Mouse (Mus musculus) CD4-positive, CD25-positive, alpha-beta regulatory T cell, adult 4 months (primary cell): ENCODE measurements around the gene Grk3. TPM values are rescaled to one million over a fixed set of nuclear protein-coding genes. Genes with fewer than 3 reads are reported as not detected.

Experiments used
- ATAC-seq: one replicate; pipeline ENCODE4 v1.8.0; 2017
- polyA plus RNA-seq, 2 experiments: library from polyadenylated mRNA; unstranded; fragments of 100-300 nt; shearing (Covaris generic); gene quantifications; one replicate each; pipeline ENCODE4 v1.2.1; 2017

Gene Grk3
- polyA plus RNA-seq, 2 experiments from 2014 or later, result 0.25 TPM; not detected in 1

DNA sequence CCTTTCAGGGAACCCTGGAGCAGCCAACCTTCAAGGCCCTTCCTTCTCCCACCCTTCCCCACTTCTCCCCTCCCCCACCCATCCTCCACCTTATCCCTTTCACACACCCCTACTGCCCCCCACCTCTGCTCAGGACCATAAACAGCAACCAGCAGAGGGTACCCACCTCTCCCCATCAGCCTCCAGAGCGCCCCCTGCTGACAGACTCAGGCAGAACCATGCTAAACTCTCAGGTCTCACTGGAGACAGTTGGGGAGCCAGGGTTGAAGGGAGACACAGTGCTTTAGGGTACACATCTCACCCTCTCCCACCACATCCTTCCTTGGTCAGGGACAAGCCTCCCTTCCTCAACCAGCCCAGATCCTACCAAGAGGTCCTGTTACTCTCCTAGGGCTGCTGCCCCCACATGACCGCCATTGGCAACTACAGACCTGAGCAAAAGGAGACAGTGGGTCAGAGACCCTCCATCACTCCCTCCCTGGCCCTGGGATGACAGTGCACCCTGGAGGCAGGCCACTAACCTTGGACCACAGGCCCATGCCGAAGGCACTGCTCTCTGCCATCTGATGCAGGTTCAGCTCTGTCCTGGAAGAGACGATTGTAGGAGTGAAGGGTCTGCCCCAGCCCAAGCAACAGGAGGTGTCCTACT is 150.7 kb downstream of the Grk3 start:
- no peak for ATAC-seq

Other genes with a start within 250 kb of the Grk3 start
- gene Myo18b, start 119.4 kb downstream of the Grk3 start, polyA plus RNA-seq, result not detected
- not detected for gene Crybb2, start 54.3 kb upstream of the Grk3 start, polyA plus RNA-seq
- gene Crybb3, start 65.8 kb upstream of the Grk3 start, polyA plus RNA-seq, result not detected
- under 1 TPM; 0.89 to 0.98 TPM for gene 2900026A02Rik, start 205.4 kb upstream of the Grk3 start, polyA plus RNA-seq
- not detected for gene Tmem211, start 211.1 kb upstream of the Grk3 start, polyA plus RNA-seq